Mouse (Mus musculus): ENCODE data around the gene Prelp.

Gene Prelp

DNA sequence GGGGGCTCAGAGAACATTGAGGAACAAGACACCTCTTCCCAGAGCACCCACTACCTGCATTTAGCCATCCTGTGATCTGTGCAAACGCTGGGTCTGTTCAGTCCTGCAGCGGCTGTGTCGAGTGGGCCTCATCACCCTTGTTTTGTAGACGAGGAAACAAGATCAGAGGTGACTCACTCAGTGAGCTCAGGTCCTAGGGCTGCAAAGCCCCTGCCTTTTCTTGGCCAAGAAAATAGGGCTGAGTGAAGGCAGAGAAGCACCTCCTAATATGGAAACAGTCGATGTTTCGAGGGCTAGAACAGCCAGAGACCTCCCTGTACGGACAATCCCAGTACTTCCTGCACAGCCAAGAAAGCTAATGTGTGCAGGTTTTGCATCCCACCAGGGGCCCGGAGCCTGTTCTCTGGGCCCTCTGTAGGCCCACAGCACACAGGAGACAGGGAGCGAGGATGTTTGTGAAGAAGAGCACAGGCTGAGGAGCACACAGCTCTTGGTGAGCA is 22.1 kb downstream of the Prelp start:
- DNase-seq (ENCODE audit: extremely low spot score): no peak

DNA sequence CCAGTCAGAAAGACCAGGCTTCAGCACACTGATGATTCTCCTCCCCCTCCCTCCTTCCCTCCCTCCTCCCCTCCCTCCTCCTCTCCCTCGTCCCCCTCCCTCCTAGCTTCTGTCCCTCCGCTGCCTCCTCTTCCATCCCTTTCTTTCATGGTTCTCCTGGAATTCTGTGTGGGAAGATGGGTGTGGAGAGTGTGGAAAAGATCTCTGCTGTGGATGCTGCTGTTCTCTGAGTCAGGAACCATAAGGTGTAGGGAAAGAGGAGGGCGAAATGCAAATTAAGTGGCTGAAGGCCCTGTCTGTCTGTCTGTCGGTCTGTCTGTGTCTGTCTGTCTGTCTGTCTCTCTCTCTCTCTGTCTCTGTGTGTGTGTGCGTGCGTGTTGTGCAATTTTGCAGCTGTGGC is 23.9 kb downstream of the Prelp start:
- no peak for DNase-seq (ENCODE audit: extremely low spot score)

DNA sequence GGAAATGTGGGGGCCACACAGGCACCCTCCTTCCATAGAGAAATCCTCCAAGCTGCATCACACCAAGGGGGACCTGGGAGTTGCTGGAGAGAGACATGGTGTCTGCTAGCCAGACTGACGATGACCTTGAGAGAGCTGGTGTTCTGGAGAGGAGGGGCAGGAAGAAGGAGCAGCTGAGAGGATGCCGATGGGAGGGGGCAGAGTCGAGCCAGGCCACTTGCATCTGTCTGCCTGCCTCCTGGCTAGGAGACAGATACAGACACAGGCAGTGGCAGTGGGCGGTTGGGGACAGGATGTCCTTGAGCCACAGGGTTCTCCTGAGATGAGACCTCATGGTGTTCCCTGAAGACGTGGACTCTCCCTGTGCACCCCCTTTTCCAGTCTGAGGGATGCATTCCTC is 29.7 kb downstream of the Prelp start:
- no peak for DNase-seq (ENCODE audit: extremely low spot score)

DNA sequence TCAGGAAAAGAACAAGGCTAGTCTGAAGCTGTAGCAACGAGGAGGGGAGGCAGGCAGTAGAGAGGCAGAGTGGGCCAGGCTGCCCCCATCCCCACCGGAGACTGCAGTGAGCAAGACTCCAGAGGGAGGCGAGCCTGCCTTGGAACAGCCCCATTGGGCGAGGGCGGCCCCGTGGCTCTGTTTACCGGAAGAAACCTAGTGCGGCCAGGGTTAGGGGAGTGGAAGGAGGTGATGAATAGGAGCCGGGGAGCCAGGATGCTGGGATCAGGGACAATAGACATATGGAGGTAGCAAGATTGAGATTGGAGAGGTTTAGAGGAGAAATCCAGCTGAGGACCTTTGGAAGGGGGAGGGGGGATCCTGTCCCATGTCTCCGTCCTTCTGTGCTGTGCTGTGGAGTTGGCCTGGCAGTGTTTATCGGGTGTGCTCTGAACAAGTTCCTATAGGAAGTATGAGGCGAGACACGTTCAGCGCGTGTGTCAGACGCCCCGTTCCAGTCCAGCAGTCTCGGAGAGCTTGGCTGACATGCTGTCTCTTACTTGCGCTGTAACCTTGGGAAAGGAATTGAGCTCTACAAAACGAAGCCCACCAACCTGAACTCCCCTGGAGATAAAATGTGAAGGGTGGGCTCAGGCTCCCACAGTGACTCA is 31.1 kb downstream of the Prelp start:
- peak; percentile 54 for DNase-seq (ENCODE audit: extremely low spot score)

DNA sequence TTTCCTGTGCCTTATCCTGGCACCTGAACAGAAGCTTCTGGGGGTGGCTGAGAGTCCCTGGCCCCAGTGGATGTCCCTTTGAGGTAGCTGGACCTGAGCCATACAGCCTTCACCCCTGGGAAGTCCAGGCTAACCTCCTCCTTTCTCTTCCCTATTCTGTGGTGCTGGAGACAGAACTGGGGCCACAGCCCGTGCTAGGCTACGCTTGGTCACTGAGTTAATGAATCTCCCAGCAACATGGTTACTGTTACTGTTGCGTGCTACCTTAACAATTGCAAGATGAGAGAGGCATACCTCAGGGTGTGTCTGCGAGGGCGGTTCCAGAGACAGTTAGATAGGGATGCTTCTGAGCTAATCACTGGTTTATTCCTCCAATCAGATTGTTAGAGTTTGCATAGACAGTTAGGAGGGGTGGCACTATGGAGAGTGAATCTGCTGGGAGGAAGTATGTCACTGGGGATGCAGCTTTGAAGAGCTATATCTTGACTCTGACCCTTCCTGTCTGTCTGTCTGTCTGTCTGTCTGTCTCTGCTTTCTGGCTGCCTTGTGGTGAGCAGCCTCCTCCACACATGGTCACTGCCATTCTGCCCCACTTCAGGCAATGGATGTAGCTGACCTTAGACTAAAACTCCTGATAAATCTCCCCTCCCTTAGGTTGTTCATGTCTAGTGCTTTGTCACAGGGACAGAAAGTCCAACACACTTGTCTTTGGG is 33.5 kb downstream of the Prelp start:
- no peak for DNase-seq (ENCODE audit: extremely low spot score)

DNA sequence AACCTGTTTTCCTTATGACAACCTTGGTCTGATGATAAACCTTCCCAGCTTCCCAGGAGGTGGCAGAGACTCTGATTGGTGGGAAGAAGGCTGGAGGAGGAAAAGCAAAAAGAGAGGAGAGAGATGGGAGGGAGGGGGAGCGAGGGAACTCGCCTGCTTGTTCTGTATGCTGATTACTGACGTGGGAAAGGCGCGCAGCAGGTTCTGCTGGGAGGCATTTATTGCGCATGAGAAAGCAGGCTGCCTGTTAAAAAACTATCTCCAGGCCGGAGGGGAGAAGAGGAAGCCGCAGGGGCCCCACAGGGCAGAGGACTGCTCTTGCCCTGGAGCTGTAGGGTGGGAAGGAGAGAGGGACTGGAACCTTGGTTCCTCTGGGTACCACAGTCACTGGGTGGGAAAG is 34.2 kb downstream of the Prelp start:
- DNase-seq (ENCODE audit: extremely low spot score): no peak

DNA sequence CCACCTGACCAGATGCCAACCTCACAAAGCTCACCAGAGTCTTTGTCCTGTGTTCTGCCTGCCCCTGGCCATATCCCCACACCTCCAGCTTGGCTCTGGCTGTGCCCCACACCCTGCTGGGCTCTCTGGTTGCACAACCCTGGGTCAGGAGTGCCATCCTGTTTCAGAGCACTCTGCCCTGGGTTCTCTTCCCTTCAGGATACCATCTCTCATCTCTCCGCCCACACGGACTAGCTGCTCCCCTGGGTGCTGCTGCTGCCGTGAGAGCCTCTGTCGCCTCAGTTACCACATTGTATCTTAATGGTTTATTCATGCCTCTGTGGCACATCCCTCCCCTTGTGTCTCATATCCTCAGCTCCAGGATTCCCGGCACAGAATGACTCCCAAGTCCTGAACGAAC is 34.8 kb downstream of the Prelp start:
- no peak for DNase-seq (ENCODE audit: extremely low spot score)

DNA sequence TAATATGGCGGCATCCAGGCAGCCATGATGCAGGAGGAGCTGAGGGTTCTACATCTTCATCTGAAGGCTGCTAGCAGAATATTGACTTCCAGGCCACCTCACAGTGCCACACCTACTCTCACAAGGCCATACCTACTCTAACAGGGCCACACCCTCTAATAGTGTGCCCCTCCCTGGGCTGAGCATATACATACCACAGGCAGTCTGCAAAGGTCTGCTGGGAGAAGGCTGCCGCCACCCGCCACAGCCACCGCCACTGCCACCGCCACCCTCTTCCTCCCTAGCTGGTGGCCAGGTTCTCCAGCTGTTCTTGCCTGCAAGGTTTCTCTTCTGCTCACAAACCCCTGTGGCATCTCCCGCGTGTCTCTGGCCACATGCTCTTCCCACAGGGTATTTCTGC is 35.4 kb downstream of the Prelp start:
- DNase-seq (ENCODE audit: extremely low spot score): no peak

DNA sequence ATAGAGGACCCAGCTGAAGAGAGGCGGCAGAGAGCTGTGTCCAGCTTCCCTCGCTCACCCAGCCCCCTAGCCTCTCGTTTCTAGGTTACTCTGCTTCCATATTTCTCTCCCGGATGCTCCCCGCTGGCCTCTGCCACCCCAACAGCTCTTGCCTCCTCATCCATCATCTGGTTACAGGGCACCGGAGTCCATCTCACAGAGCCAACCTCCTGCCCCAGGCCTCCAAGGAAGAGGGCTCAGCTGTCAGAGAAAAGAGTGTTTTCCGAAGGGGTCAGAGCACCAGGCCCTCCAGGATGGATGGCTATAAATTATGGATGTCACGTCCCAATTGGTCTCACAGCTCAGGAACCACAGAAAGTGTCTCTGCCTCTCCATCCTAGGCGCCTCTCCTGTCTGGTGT is 36.5 kb downstream of the Prelp start:
- peak; percentile 41 for DNase-seq (ENCODE audit: extremely low spot score)

DNA sequence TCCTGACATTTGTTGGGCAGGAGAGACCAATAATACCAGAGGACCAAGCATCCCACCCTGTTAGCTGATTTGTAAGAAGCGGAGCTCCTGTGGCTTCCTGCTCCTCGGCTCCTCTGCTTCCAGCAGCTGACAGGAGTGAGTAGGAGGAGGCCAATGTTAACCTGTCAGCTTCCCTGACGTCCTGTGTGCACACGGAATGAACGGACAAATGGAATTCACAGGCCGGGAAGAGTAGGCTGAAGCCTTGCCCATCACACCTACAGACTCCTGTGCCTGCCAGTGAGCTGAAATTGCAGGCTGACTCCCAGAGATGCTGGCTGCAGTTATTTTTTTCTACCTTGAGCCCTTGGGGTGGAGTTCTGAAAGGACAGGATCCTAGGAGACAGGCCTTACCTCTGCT is 37.1 kb downstream of the Prelp start:
- DNase-seq (ENCODE audit: extremely low spot score): no peak

DNA sequence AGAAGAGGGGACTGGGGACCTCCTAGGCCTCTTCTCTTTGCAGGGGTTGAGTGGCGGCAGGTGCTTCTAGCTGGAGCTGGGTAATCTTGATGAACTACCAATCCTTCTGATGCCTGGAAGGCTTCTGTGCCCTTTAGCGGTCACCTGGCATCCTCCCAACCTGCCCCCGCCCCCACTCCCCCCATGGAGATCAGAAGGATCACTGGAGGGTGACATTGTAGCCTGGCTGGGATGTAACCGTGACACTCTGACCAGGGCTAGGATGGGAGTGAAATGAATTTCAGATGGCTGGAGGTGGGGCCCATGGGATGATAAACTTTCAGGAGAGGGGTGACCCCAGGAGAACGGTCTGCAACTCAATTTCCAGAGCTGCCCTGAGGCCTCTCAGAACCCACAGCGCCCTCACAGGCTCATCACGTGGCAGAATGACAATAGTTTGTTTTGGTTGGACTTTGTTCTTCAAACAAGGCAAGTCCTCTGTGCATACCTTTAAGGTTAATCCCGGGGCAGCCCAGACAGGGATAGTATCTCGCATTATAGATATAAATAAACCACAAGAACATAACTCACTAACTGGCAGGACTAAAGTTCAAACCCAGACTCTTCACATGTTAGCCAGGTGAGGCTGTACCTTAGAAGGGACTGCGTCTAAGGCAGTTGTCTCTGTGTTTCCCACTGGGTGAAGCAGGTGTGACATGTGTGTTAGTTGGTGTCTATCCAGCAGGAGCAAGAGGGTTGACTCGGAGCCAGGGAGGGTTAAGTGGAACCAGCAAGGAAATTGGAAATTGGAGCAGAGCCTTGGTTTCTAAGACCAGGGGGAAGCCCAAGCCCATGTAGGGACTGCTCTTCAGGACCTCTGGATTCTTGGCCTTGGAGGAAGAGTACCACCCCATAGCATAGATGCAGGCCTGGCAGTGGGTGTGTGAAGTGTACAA is 38.7 kb downstream of the Prelp start:
- DNase-seq (ENCODE audit: extremely low spot score): no peak

DNA sequence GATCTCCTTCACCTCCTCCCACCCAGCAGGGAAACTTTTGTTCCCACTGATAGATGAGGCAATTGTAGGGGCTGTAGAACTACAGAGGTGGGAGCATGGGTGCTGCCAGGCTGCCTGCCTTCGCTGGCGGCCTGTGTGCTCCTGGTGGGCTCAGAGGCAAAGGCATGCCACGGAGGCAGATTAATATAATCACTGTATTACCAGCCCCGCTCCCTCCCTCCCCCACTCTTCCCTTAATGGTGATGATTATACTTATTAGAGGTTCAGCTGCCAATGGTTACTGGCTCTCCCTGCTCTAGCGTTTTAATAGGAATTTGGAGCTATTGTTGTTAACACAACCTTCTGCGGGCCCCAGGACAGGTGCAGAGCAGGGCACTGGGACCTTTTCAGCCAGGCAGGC is 39.4 kb downstream of the Prelp start:
- DNase-seq (ENCODE audit: extremely low spot score): no peak

DNA sequence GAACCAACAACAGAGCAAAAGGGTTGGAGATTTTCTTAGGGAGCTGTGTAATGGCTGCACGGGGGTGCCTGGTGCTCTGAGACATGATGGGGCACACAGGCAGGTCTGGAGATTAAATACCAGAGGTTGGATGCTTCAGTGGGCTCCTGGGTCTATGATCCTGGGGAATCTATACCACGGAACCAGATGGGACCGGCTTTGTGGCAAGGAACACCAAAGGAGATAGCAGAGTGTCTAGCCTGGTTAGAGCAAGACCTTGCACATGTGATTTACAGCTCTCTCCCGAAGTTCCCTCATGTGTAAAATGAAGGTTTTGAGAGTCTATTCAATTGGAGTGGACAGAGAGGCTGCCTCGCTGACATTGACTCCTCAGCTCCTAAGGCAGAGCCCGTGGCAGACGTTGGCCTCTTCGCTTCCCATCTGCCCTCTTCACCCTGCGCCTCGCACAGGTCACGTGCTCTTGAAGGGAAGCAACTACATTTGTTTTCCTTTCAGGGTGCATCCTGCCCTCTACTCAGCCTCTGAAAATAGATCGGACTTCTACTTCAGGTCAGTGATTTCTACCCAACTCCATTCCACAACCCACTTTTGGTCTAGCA is 42.3 kb downstream of the Prelp start:
- DNase-seq (ENCODE audit: extremely low spot score): no peak

DNA sequence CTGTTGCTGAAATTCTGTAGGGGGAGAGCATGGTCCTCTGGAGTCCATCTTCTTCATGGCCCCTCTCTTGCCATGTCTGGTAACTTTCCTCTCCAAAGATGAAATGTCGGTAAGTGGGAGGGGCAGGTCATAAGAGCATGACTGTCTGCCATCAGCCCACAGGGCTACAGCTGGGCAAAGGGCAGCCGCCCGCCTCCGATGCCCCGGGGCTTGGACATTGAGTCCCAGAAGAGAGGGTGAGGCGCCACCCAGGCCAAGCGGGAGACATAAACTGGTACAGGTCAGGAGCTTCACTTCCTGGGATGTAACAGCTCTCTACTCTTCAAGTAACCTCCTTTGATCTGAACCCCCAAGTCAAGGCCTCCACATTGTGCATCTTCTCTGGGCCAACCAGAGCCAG is 44.3 kb downstream of the Prelp start:
- DNase-seq (ENCODE audit: extremely low spot score): no peak

DNA sequence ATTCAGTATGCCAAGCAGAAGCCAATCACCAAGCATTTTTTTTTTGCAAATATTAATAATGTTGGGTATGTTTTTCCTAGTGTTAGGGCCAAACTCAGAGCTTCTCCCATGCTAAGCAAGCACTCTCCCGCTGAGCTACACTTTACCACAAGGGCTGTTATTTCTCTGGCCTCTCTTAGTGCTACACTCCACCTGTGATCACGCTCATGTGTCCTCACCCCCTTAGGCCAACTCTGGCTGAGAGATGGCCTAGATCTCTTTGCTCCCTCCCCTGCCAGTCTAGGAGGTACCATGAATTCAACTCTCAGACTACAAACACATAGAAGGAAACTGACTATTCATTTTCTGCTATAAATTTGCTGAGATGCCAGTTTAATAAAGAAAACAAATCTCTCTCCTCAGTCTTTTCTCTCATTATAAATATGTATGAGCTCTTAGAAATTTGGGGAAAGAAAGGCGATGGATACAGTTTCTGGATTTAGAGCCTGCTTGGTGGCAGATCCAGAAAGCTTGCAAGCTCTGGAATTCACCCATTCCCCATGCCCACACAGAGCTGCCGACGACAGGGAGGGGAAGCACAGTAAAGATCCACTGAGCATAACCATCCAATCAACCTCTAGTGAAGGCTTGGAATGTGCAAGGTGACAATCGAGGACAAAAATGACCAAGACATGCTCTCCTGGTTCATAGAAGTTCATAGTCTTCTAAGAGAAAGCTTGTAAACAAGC is 48.0 kb downstream of the Prelp start:
- DNase-seq (ENCODE audit: extremely low spot score): no peak

DNA sequence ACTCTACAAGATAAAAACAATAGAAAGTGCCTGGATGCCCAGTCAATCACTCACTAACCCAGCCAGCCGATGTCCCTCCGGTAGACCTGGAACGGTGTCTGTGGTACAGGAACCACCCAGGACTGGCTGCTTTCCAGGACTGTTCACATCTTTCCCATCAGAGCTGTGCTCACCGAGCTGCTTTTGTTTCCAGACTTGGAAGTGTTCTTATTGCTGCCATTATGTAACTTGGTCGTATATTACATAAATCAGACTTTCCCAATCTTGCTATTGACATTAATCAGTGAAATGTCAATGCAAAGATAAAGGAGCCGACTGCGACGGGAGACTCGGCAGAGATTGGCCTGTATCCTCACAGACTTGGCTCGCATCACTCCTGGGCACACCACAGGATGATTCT is 50.0 kb downstream of the Prelp start:
- DNase-seq (ENCODE audit: extremely low spot score): no peak

DNA sequence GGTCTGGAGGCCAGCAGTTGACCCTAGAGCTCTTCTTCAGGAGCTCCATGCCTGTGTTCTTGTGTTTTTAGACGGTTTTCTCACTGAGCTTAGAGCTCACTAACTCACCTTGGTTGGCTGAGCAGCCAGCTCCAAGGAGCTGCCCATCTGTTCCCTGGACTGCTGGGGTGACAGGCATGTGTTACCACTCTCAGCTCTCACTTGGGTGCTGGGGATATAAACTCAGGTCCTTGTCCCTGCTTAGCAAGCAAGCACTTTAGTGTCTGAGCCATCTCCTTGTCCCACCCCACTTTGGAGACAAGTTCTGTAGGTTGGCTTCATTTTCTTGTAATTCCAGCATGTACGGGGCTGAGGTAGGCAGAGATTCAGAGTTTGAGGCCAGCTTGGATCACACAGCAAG is 52.0 kb downstream of the Prelp start:
- DNase-seq (ENCODE audit: extremely low spot score): no peak

DNA sequence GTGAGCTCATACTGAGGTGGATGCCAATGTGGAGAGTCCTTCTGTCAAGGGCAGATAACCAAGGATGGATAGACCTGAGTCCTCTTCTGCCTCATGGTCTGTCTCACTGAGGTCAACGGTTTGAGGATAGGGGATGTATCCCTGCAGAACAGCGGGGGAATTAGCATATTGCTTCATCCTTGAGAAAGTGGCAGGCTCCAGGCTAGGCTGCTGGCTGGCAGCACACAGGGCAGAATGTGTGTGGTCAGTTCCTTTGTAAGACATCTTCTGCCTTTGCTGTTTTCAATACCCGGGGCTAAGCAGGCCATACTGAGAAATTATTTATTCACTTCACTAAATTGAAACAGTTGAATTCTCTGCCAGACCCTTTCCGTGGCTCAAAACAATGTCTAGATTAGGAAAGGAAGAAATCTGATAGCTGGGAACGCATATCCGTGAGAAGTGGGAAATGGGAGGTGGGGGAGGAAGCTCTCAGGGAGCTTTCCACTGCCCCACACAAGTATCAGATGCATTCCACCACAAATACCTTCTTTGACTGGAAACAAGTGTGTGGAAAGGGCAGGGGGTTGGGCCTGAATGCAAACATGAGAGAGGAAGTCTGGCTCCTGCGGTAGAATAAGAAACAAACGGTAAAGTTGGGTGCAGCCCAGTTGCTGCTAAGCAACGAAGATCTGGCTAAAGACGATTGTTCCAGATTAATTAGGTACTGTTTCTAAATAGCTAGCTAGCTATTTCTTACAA is 57.8 kb downstream of the Prelp start:
- DNase-seq (ENCODE audit: extremely low spot score): no peak

DNA sequence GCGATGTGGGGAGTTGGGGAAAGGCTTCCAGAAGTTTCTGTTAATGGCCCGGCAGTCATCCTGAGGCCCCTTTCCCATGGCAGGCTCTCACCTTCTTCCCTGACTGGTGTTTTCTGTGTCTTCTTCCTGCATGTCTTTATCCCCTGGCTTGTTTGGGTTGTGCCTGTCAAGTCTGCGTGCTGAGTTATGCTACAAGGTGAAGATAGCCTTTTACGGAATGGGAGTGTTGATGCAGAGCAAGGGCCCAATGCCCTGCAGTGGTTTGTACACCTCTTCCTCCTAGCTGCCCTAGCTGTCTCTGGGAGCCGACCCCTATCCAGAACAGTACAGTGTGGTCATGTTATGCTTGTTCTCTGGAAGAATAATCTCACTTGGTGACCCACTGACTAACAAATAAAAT is 60.2 kb downstream of the Prelp start:
- DNase-seq (ENCODE audit: extremely low spot score): no peak
